Mouse (Mus musculus) stomach, postnatal 0 days (tissue): Measurements from ENCODE around the gene Padi2.

ENCODE experiments used
- CTCF ChIP-seq: IDR thresholded peaks from 2 replicates; pipeline ENCODE4 v1.5.1; 2016; ENCODE audit warnings: antibody characterized with exemption, low read depth, mild to moderate bottlenecking, moderate library complexity
- EP300 ChIP-seq: optimal IDR thresholded peaks from 2 replicates; pipeline ENCODE3; 2016; ENCODE audit warnings: antibody characterized with exemption

DNA sequence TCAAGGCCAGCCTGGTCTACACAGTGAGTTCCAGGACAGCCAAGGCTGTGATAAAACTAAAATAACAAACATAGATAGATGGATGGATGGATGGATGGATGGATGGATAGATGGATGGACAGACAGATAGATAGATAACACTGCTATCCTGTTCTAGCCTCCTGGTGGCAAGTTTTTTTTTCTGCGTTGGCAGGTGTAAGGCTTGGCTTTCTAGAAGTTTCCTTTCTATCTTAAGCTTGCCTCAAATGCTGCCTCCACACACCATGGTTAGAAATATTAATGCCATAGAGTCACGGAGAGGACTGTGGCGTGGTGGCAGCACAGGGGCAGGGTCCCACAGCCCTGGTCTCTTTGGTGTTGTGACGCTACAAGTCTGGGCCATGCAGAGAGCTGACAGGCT, 39.4 kb downstream of the Padi2 start:
- no peak for TF ChIP-seq CTCF
- TF ChIP-seq EP300 = no peak
